Mouse (Mus musculus): ENCODE results near the gene Cotl1. TPM values are rescaled to one million over a fixed set of nuclear protein-coding genes. Genes with fewer than 3 reads are reported as not detected.
A peak's percentile ranks its signal among the peaks of the same experiment; 100 is the strongest.
"Not testable (repeated sequence)": the region's sequence is repeated elsewhere in the genome, so short reads cannot be mapped to it uniquely, and the experiment has no call there.

Cotl1 gene
- polyA plus RNA-seq (2017; shearing (Covaris generic)) = 100 to 1,000 TPM; 181 to 242 (median 218) TPM

DNA sequence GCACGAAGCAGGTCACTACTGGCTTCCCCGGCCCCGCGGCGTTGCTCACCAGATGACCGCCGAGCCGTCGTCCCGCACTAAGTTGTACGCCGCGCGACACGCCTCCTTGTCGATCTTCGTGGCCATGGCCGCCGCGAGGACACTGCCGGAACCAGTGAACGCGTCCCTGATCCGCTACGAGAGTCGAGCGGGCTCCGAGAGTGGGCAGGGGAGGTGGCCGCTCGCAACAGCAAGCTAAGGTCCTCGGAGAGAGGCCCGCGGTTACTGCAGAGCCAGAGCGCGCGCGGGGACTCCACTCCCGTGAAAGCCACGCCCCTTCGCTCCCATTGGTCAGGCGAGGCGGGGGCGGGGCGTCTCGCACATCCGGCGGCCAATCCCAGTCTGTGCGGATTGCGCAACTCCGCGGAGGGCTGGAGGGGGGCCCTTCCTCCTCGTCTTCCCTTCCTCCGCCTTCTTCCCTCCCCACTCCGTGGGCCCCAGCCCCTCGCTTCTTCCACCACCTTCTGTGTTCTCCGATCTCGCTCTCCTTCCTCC lies at the start of gene Cotl1:
Cotl1 (minus strand) TSS at position 270 of the 534 bp plus-strand sequence.
- ATAC-seq = peak; percentile 74

DNA sequence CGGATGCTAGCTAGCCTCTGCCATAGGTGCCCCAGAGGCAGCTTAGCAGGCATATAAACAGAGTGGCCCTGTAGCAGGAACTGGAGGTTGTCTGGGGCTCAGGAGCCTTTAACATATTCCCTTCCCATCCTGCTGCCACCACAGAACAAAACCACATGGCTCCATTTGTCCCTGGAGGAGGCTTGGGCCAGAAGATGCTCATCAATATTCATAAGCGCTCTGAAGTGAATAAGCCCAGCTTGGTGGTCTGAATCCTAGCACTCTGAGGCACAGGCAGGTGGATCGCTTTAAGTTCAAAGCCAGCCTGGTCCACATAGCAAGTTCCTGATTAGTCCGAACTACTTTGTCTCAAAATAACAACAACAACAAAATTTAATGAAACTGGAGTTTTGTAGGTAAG lies 47.7 kb upstream of the Cotl1 start:
- no peak for ATAC-seq

DNA sequence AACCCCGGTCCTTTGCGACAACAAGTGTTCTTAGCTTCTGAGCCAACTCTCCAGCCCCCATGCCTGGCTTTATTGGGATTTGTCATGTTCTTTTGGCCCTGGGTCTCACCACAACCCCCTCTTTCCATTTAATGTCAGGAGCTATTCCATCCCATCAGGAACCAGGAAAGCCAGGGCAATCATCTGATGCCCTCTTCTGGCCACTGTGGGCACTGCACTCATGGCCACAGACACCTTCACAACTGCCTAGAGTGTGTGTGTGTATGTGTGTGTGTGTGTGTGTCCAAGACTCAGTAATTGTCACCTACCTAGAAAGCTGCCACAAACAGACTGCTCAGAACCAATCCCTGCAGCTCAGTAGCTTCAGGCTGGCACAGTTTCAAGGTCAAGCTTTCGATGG lies 46.8 kb upstream of the Cotl1 start:
- no peak for ATAC-seq

DNA sequence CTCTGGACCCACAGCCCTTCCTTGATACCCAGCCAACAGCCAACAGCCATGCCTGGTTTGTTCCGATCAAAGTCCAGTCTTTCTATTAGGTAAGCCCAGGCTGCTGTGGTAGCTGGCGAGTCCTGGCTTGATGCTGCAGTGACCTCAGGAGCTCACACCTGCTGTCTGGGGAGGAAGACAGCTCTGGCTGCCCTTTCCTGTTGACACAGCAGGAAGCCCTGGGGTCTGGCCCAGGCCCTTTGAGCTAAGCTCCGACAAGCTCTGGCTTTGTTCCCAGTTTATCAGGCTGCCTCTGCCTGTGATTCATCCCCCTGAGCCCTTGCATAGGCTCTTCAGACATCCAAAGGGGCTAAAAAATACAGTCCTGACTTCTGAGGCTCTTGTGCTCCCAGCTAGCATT lies 45.3 kb upstream of the Cotl1 start:
- ATAC-seq = no peak

DNA sequence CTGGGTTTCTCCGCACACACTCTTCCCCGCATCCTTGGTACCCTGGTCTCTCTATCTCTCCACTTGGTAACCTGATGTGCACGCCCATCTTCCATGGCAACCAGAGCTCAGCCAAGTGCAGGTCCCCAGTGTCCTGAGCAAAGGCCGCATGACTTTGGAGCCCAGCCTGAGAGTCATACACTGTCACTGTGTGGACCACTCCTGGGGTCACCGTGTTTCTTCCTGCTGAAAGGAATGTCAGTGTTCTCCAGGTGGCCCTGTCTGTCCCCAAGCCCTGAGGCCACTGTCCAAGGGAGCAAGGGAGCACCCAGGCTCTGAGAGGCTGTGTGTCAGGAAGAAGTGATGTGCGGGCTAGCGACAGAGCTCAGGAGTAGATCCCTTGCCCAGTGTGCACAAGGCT lies 42.9 kb upstream of the Cotl1 start:
- no peak for ATAC-seq

DNA sequence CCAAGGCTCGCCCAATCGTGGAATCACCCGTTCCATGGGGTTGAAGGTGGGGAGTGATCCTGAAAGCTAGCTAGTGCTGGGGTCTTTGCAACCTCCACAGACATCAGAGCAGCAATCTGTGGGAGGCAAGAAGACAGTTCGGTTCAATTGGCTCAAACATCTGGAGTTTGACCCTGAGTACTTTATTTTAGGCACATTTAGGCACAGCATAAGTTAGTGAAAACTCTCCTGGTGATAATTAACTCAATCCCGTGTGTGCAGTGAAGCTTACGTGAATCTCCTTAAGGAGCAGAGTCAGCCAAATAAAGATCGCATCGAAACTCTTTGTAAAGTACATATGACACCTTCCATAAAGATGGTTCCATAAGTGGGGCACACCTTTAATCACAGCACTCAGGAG lies 41.6 kb upstream of the Cotl1 start:
- no peak for ATAC-seq

DNA sequence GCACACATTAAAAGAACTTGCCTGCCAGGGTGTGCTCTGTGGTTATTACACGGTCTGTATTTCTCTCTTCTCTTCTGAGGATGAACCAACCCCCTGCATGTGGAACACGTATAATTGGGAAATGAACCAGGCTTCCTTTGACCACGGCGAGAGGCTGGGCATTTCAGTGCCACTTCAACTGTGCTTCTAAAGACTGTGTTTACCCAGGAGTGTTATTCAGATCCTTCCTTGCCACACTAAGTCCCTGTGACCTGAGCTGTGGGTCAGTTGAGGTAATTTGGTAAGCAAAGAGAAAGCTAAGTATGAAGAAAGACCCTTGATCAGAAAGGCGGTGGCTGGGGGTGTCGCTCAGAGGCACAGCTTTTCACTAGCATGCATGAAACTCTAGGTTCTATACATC lies 41.0 kb upstream of the Cotl1 start:
- ATAC-seq = no peak

DNA sequence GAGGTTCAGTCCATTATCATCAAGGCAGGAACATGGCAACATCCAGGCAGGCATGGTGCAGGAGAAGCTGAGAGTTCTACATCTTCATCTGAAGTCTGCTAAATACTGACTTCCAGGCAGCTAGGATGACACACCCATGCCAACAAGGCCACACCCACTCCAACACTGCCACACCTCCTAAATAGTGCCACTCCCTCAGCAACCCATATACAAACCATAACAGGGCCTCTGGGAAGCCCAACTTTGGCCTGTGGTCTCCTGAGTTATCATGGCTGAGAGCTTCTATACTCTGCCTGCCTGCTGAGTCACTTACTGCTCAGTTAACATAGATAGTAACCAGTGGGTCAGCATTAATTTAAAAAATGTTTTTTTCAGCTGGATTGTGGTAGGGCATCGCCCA lies 32.8 kb upstream of the Cotl1 start:
- ATAC-seq = no peak

DNA sequence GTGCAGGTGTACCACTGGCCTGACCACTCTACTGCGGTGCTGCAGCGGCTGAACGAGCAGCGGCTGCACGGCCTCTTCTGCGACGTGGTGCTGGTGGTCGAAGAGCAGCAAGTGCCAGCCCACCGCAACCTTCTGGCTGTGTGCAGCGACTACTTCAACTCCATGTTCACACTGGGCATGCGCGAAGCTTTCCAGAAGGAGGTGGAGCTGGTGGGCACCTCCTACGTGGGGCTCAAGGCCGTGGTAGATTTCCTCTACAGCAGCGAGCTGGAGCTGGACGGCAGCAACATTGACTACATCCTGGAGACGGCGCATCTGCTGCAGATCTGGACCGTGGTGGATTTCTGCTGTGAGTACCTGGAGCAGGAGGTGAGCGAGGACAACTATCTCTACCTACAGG lies 29.3 kb upstream of the Cotl1 start:
- ATAC-seq = no peak

DNA sequence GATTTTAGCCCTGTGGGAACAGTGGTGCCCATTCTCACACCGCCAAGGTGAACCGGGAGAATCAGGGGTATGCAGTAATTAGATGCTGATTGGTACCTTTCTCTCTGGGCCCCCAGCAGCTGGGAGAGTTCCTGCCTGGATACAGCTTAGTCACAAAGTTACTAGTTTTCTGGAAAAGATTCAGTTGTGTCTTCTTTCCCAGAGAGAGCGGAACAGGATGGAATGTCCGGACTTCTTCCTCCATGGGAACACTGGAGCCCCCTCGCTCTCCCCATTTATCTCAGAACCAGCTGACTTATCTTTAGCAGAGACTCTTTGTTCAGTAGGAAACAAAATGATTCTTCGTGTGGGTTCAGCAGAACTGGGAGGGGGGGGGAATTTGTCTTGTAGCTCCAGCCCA lies 22.4 kb upstream of the Cotl1 start:
- no peak for ATAC-seq

DNA sequence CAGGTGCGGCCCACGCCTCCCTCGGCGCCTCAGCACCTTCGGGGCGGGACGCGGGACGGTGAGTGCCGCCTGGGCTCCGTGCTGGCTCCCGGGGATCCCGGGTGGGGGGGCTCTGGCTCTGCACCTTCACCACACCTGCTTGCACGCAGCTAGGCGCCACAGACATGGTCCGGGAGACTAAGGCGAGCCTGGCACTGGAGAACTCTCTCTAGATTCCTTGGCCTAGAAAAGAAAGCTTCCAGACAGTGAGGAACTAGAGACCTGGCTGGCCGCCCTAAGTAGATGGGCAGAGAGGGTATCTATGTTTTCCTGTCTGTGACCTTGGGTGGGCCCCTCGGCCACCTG lies 22.0 kb upstream of the Cotl1 start:
- ATAC-seq = no peak

DNA sequence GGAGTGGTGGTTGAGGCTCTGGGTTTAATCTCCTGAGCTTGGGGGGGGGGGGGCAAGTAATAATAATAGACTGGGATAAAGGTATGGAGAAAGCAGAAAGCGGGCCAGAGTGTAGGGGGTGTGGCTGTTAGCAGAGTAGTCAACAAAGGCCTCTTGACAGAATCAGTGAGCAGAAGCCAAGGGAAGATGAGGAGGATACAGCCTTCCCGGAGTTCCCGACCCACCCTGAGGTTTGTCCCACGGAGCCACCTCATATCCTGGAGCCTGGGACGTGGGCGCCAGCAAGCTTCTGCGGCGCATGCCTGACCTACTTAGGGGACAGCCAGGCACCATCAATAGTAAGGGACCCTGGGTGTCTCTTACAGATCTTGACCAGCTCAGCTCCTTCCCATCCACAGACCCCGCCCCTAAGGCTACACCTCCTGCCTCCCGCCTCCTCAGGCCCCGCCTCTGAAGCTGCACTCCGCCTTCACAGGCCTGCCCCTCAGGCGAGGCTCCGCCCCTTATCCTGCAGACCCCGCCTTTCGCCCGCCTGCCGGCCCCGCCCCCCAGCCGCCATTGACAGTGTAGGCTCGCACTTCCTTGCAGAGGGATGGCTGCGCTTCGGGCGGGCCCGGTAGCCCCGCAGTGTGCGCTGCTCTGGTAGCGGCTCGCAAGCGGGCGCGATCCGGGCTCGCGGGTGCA lies 21.5 kb upstream of the Cotl1 start, which contains the start of gene Klhl36:
Klhl36 (plus strand) TSS at position 561 of the 684 bp plus-strand sequence.
- peak; percentile 99 for ATAC-seq

DNA sequence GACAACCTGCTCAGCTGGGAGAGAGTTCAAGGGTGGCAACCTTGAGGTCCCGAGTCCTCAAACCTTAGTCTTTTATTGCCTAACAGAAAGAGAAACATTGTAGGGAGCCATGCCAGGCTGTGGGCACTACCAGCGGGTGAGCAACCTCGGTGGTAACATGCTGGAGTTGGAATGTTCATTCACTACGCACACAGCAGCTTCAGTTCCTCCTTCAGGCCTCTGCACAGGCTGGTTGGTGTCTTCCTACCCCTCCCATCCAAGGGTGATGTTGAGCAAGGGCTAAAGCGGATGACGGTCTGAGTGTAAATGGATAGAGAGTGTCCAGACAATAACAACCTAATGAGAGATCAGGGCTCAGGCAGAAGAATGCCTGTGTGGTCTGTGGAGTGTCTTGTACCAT lies 17.4 kb upstream of the Cotl1 start:
- ATAC-seq = no peak

DNA sequence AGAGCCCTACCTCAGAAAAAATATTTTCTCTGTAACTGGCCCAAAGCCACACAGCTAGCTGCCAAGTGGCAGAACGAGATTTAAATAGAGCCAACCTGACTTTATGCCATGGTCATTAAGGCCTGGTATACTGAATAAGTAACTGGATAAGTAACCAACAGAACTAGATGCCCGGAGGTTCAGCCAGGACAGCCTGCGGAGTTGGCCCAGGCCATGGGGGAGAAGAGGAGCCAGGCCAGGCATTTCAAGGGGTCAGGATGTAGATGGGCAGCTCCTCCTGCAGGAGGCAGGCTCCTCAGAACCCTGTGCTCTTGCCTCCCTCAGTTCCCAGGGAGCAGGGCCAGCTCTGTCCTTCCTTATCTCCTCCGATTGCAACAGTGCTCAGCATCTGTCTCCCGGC lies 15.3 kb upstream of the Cotl1 start:
- no peak for ATAC-seq

DNA sequence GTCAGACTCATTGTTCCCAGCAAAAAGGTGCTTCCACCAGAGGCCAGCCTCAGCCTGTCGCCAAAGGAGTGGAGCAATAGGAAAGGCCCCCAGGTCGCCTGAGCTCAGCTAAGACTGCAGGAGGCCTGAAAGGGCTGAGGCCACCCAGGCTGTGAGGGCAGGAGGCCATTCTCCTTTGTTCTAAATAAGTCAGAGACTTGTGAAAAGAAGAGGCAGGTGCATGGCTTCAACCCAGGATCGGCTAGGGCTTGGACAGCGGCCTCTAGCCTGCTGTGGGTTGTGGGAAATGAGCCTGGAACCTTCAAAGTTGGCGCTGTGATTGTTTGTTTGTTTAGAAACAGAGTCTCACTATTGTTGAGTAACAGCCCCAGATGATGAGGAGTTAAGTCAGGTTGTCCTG lies 13.7 kb upstream of the Cotl1 start:
- no peak for ATAC-seq

DNA sequence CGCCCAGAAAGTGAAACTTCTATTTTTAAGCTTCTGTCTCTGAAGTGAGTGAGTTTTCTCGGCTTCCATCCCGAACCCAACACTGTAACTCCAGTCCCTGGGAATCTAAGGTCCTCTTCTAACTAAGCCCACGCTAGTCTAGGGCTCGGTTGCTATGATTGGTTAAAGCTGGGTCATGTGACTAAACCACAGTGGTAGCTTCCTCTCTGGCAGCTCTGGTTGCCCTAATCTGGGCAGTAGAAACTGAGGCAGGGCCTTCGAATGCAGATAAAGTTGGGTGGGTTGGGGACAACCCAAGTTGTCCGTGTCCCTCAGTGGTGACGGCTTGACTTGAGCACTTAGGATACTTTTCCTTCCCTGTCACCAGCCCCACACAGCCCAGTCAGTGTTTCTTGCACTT lies 13.2 kb upstream of the Cotl1 start:
- no peak for ATAC-seq

DNA sequence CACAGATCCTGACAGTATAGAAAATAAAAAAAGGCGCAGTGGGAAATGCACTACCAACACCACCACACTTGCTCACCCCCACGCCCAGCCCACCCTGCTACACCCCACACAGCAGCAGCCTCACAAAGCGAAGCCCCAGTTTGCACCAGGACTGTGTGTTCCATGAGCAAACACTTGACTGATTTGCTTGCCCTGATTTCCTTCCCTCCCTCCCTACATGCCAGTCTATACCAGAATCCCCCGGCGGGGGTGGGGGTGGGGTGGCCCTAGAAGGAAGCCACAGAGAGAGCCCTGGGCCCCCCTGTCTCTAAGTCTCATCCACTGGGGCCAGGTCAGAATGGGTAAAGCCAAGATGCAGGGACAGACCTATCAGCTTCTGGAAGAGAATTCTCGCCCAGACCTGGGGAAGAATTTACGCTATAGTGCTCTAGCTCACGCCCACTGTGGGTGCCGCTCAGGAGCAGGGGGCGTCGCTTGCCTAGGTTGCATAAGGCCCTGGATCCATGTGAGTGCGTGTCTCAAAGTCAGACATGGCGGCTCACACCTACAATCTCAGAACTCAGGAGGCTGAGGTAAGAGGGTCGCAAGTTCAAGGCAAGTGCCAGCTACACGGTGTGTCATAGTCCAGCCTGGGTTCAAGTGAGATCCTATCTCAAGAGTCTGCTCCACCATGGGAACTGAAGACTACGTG lies 7.0 kb upstream of the Cotl1 start:
- ATAC-seq = no peak

DNA sequence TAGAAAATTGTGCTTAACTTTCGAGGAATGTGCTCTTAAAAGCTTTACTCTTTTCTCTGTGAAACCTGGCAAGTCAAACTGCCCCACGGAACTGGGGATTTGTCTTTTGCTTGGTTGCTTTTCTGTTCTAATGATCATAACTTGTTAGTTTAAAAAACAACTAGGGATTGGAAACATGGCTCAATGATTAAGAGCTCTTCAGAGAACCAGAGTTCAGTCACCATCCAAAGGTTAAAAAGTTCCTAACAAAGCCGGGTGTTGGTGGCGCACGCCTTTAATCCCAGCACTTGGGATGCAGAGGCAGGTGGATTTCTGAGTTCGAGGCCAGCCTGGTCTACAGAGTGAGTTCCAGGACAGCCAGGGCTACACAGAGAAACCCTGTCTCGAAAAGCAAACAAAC lies 5.4 kb upstream of the Cotl1 start:
- not testable (repeated sequence) for ATAC-seq

DNA sequence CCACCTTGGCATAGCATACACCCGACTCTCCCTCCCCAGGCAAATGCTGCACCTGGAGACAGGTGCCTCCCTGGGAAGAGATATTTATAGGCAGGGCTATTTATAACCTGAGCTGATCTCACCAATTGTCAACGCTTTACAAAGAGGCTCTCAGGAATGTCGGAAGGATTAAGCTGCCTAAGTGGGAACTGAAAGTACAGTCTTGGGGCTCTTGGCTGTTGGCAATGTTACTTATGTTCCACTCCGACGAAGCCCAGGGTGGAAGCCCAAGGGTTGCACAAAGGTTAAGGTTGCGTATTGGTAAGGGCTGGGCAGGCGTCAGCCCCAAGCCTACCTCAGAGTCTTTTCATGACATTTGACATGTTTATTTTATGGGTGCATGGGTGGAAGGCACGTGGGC lies 4.2 kb upstream of the Cotl1 start:
- no peak for ATAC-seq

DNA sequence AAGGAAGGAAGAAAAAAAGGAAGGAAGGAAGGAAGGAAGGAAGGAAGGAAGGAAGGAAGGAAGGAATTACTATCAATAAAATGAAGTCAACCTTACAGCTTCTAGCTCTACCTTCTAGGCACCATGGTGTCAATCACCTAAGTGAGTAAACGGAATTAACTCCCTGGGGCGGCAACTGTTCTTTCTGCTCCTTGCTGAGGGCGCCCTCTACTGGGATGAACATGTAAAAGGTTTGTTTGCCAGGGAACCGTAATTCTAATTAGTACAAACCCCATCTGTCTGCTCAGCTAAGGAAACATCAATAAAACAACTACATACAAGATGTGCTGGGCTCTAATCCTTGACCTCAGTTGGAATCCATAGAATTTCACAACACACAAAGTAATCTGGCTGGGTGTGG lies 3.1 kb upstream of the Cotl1 start:
- peak; percentile 37 for ATAC-seq

DNA sequence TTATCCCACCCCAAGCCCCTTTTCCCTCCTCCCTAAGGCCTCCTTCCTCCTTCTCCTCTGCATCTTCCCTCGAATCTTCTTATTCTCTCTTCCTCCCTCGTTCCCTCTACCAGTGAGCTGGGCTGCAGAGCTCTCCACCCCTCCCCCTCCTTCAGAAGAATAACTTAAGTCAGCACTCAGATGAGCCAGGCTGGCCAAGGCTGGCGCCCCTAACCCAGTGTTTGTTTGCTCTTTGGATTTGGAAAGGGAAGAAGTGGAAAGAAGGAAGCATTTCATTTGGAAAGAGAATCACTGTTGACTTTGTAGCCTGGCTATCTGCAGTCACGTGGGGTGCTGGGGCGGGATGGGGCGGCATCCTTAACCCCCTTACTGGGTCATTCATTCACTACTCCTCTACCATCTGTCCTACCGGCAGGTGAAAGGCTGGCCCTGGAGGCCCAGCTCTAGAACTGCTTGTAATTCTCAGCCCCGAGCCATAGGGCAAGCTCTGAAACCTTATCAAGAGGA lies 614 bp upstream of the Cotl1 start:
- no peak for ATAC-seq

DNA sequence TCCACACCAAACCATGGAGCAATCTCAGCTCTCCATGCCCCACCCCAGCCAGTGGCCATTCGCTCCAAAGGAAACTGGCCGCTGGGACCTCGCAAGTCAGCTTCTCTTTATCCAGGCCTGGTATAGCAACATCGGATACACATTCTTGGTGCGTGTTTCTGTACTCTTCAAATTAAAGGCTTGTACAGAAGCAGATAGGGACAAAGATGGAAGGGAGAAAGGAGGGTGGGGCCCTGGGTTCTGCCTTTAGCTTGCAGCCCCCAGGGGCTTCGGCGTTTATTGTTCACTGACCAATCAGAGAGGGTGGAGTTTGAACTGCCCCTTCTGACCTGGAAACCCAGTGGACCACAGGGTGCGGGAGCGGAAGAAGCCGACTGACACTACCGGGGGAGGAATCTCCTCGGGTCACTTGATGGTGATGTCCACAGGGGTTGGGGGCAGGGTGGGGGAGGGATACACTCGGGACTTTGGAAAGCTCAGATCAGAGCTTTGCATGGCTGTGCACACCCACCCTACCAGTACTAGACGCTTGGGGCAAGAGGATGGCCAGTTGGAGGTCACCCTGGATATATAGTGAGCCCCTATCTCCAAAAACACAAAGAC lies 824 bp downstream of the Cotl1 start:
- no peak for ATAC-seq

DNA sequence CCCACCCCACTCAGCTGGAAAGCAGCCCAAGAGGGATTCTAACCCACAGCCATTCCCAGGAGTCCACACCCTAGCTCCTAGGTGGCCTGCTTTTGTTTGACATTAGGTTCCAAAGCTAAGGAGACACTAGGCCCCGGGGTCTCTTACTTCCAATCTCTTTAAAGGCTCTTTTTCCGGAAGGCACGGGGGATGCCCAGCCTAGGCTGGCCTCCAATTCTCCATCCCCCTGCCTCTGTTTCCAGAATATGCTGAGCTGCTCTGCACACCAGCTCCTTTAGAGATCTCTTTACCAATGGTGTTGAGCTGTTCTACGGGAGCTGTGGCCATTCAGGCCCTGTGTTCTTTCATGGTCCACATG lies 1.4 kb downstream of the Cotl1 start:
- ATAC-seq = no peak

All from inflammation-experienced regulatory T-cells, adult 6 months (primary cell).